Mouse (Mus musculus): ENCODE data around the gene Vps18. TPM values are rescaled to one million over a fixed set of nuclear protein-coding genes. Genes with fewer than 3 reads are reported as not detected.

Vps18 gene
- total RNA-seq, 4 experiments from 2014 or later: 12.5 to 14.0 (median 13.6) TPM

DNA sequence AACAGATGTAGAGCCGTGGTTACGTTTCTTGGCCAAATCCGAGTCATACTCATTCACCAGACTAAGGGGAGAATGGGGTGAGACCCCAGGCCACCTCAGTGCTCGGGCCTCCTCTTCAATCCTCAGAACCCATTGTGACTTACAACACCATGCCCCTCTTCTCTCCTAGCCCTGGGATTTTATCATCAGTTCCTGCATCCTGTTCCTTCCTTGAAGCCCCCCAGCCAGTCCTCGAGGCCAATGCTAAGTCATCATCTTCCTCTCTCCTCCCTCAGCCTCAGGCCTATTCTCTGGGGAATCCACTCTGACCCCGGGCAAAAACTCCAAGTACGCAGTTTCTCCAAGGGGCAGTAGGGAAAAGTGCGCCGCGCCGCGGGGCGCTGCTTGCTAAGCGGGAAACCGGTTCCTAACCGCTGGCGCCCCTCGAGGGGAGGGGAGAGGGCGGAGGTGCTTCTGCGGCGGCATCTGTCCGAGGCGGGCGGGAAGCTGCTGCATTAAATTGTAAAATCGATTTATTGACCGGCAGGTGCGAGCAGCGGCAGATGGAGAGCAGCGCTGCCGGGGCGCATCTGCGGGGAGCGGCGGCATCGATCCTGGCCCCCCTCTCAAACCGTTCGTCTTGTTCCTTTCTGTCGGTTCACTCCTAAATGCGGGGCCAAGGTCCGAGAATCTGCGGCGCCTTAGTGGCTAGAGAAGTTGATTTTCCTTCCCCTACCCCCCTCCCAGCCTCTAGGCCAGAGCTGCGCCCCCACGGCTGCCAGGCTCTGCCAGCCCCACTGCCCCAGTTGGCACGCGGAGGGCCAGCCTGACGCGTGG, 33.4 kb downstream of the Vps18 start:
- DNase-seq (ENCODE audit: low spot score): no peak

DNA sequence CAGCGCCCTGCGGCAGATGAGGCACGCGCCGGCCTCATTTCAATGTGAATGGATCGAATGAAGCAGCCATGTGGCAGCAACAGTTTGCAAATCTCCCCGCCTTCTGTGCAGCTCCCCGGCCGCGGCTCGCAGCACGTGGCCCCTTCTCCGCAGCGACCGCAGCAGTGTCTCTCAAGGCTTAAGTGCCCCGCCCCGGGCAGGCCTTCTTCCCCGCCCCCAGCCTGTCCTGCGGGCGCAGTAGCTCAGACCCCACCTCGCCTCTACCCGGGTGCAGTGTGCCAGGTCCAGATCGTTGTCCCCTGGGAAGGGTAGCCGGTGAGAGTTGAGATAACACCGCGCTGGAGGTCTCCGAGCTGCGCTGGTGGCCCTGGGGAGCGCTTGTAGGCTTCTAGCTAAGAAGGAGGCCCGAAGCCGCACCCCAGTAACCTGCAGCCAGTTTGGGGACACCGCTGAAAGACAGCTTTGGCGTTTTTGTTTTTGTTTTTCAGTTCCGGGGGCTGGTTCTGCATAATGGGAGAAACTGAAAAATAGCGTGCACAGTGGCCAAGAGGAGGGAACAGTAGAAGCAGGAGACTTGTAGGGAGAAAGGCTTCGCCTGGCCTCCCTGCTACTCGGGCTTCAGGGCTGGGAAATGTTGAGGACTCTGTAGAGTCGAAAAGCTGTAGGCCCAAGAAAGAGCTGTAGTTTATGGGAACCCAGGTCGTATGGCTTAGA, 34.2 kb downstream of the Vps18 start:
- DNase-seq (ENCODE audit: low spot score): no peak

DNA sequence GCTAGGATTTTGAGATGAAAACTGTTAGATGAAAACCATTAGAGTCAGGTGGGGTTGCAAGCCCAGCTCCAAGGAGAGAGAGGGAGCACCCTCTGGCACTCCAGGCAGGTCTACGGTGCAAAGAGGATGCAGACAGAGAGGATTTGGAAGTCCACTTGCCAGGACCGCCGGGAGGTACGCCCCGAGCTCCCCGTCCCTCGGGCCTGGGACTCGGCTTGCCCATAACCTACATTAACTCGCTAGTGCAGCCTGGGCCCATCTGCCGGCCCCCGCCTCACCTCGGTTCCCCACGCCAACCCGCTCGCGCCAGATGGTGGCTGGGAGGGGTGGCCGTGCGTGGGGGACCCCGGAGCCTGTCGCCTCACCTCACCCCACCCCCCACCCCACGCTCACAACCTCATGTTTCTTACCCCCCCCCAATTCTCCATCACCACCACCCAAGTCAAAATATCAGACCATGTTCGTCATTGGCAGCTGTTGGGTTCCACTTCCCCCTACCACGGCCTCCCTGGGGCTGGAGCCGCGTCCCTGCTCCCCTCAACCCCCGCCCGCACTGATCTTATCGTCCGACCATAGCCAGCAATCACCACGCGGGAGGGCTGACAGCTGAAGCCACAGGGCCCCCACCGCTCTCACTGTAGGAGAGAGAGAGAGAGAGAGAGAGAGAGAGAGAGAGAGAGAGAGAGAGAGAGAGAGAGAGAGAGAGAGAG, 35.5 kb downstream of the Vps18 start:
- DNase-seq (ENCODE audit: low spot score): no peak

DNA sequence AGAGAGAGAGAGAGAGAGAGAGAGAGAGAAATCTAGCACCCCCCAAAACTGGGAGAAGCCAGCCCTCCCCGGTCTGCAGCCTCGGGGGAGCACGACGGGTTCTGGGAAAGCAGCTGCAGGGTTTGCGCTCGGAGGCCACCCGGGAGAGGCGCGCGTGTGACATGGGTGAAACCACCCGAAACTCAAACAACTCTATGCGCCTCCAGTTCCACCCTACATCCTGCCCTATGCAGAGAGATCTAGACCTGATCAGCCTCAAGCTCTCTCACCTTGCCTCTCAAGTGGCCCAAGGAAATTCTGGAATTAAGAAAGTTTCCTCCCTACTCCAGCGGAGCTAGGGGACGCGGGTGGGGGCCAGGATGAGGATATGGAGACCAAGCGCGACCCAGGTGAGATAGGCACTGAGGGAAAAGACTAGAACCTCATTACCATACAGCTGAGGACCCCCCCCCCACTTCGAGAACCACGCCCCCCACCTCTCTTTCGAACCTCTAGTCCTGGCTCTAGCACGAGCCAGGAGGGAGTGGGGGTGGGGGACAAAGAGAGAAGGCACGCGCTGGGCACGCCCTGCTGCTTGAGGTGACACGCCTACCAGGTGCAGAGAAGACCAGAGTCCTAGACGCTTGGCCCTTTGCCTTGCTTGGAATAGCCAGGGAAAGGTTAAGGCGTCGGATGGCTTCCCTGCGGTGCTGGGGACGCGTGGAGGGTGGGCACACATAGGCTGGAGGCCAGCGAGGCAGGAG, 36.2 kb downstream of the Vps18 start:
- no peak for DNase-seq (ENCODE audit: low spot score)

DNA sequence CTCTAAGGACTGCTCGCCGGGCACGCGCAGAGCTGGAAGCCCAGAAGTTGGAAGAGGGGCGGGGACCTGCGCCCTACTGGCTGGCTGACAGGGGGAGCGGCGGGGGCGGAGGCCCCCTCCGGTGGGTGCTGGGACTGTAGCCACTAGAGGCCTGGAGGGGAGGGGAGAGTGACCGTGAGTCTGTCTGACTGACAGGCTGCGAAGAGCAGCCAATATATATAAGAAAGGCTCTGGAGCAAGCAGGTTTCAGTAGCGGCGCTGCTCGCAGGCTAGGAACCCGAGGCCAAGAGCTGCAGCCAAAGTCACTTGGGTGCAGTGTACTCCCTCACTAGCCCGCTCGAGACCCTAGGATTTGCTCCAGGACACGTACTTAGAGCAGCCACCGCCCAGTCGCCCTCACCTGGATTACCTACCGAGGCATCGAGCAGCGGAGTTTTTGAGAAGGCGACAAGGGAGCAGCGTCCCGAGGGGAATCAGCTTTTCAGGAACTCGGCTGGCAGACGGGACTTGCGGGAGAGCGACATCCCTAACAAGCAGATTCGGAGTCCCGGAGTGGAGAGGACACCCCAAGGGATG, 37.1 kb downstream of the Vps18 start, which contains the start of gene Dll4:
Dll4 (plus strand) TSS at position 217 of the 576 bp plus-strand sequence.
- peak; percentile 80 for DNase-seq (ENCODE audit: low spot score)

DNA sequence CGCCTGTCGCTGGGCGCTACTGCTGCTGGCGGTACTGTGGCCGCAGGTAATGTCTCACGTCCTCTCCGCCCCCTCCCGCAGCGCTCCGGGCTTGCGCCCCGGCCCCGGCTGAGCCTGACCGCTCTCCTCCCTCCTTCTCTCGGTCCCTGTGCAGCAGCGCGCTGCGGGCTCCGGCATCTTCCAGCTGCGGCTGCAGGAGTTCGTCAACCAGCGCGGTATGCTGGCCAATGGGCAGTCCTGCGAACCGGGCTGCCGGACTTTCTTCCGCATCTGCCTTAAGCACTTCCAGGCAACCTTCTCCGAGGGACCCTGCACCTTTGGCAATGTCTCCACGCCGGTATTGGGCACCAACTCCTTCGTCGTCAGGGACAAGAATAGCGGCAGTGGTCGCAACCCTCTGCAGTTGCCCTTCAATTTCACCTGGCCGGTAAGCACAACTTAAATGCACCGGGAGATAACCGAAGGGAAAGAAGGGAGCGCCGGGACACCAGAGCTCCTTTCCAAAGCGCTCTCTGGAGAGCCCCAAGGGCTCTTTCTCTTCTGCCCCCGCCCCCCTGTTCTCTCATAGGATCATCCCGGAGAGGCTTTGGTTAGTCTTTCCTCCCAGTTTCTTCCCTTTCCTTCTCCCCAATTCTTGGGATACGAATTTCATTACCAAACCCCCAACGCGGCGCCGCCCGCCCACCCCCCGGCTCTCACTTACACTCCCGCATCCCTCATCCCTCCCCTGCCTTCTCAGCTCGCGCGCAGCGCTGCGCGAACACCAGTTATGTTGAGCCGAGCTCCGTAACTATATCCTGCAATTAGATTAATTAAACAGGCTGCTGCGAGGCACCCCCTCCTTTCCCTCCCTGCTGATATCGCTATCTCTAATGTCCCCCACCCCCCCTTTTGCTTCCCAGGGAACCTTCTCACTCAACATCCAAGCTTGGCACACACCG, 37.9 kb downstream of the Vps18 start:
- no peak for DNase-seq (ENCODE audit: low spot score)

DNA sequence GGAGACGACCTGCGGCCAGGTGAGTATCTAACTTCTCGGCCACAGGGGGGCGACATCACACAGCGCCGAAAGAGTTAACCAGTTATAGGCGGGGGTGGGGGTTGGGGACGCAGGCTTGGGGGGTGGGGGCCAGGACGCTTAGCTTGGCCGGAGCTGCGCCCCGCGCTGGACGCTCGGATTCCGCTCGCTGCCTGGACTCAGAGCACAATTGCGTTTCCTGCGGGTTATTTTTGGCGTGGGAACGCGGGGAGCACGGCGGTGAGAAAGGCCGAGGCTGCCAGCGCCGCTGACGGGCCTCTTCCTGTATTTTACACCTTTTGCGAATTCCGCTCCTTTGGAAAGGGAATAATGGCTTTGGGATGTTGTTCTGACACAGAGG, 38.6 kb downstream of the Vps18 start:
- peak; percentile 80 for DNase-seq (ENCODE audit: low spot score)

DNA sequence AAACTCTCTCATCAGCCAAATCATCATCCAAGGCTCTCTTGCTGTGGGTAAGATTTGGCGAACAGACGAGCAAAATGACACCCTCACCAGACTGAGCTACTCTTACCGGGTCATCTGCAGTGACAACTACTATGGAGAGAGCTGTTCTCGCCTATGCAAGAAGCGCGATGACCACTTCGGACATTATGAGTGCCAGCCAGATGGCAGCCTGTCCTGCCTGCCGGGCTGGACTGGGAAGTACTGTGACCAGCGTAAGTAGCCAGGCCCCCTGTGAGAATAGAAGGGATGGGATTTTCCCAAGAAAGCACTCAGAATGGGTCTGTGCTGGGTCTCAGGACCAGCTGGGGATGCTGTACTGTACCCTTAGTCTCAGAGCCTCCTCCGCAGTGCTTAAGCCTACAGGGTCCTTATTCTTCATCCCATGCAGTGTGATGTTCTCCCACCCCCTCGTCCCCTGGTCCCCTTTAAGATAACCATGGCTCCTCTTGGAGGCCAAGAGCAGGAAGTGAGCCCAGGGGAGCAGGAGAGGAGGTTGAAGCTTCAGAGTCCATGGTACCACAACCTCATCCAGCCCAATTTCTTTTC, 39.5 kb downstream of the Vps18 start:
- DNase-seq (ENCODE audit: low spot score): no peak

DNA sequence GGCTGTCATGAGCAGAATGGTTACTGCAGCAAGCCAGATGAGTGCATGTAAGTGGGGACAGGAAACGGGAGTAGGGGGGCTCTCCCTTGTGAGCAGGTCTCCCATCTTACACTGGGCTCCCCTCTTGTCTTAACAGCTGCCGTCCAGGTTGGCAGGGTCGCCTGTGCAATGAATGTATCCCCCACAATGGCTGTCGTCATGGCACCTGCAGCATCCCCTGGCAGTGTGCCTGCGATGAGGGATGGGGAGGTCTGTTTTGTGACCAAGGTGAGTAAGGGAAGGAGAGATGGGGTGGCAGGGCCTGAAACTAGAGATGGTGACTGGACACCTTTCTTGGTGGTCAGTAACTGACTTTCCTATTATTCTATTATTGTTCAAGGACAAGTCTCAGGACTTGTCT, 40.0 kb downstream of the Vps18 start:
- no peak for DNase-seq (ENCODE audit: low spot score)

DNA sequence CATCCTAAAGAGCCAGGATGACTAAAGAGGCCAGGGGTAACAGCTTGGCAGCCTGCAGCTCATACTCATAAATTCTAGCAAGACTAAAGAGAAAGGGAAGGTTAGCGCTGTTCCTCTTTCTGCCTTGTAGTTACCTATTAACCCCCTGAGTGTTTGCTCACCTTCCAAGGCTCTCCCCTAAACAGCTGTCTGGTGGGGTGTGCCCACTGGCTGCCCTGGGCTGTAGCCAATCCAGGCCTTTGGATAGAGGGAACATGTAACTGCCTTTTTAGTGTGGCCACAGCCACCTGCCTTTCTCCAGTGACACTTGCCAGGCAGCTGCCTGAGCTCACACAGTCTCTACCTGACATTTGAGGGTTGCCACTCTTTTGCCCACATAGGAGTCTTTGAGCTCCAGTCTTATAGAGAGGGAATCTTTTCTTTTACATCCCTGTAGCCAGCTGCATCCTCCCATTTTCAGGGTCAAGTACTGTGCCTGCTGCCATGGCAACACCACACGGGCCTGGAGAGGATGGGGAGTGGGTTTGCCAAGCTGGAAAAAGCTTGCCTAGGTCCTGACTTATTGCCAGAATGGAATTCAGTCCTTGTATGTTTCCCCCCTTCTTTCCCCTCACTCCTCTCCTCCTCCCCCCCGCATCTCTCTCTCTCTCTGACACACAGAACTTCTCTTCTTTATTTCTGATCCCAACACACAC, 40.7 kb downstream of the Vps18 start:
- no peak for DNase-seq (ENCODE audit: low spot score)

DNA sequence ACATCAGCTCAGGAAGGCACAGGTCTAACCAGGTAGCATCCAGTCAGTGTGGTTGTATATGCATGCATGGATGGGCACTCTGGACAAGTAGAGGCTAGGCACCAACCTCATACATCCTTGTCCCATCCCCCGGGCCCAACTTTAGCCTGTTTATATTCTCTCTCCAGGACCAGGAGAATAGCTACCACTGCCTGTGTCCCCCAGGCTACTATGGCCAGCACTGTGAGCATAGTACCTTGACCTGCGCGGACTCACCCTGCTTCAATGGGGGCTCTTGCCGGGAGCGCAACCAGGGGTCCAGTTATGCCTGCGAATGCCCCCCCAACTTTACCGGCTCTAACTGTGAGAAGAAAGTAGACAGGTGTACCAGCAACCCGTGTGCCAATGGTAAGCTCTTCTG, 42.3 kb downstream of the Vps18 start:
- no peak for DNase-seq (ENCODE audit: low spot score)

DNA sequence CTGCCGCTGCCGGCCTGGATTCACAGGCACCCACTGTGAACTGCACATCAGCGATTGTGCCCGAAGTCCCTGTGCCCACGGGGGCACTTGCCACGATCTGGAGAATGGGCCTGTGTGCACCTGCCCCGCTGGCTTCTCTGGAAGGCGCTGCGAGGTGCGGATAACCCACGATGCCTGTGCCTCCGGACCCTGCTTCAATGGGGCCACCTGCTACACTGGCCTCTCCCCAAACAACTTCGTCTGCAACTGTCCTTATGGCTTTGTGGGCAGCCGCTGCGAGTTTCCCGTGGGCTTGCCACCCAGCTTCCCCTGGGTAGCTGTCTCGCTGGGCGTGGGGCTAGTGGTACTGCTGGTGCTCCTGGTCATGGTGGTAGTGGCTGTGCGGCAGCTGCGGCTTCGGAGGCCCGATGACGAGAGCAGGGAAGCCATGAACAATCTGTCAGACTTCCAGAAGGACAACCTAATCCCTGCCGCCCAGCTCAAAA, 43.7 kb downstream of the Vps18 start:
- no peak for DNase-seq (ENCODE audit: low spot score)

DNA sequence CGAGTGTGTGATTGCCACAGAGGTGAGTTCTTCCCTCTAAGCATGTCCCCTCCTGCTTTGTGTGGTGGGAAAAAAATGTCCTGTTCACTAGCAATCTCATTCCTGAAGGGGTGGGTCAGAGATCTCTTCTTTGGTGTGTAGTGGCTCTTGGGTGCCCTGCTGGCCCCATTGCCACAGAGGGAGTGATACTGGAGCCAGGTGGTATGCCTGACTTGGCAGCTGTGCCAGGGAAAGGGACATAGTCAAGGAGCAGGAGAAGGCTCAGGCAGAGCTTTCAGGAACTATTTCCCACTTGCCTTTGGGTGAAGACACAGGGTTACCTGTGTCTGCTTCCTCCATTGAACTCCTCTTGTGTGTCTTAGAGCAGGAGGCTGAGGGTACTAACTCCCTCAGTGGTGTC, 45.6 kb downstream of the Vps18 start:
- no peak for DNase-seq (ENCODE audit: low spot score)

DNA sequence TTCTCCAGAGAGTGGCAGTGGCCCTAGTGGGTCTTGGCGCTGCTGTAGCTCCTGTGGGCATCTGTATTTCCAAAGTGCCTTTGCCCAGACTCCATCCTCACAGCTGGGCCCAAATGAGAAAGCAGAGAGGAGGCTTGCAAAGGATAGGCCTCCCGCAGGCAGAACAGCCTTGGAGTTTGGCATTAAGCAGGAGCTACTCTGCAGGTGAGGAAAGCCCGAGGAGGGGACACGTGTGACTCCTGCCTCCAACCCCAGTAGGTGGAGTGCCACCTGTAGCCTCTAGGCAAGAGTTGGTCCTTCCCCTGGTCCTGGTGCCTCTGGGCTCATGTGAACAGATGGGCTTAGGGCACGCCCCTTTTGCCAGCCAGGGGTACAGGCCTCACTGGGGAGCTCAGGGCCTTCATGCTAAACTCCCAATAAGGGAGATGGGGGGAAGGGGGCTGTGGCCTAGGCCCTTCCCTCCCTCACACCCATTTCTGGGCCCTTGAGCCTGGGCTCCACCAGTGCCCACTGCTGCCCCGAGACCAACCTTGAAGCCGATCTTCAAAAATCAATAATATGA, 46.5 kb downstream of the Vps18 start:
- DNase-seq (ENCODE audit: low spot score): no peak

DNA sequence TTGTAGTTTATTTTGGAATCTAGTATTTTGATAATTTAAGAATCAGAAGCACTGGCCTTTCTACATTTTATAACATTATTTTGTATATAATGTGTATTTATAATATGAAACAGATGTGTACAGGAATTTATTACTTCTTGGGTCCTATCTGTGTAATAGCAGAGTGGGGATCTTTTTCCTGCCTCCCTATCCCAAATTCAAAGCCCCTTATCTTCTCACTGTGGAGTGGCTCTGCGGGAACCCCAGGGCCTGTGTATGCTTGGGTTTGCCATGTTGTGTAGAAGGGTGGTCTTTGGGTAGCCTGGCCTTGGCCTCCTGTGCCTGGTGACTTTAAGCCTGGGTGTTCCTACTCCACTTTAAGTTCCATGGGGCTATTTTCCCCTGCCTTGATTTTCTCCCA, 47.0 kb downstream of the Vps18 start:
- no peak for DNase-seq (ENCODE audit: low spot score)

DNA sequence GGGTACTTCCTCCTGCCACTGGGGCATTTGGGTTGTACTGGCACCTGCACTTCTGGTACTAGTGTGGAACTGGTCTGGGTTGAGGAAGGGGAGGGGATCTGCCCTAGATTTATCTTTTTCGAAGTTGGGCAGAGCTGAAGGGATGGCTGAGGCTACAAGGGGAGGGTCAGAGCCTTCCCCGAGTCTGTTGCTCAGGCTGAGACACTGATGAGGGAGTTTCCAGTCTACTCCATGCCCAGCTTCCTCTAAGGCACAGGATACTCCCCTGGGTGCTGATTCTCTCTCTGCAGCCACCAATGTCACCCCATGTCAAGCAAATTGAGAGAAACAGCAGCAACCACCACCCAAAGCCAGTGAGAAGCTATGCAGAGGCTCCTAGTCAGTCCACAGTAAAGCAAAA, 47.5 kb downstream of the Vps18 start:
- no peak for DNase-seq (ENCODE audit: low spot score)

DNA sequence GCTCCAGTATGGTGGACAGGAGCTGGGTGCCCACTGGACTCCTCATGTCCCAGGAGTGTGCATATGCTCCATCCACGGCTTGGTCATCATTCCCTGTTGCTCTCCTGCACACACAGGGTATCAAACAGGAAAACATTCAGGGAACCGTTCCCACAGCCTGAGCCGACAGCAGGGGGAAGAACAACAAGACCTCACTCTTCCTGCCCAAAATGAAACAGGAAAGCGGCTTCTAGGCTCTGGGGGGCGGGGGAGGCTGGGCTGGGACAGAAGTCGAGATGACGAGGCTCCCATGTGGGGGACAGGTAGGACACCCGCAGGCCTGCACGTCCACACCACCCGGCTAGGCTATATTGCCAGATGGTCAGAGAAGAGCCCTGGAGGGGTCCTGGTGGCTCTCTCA, 47.9 kb downstream of the Vps18 start:
- DNase-seq (ENCODE audit: low spot score): peak; percentile 64

DNA sequence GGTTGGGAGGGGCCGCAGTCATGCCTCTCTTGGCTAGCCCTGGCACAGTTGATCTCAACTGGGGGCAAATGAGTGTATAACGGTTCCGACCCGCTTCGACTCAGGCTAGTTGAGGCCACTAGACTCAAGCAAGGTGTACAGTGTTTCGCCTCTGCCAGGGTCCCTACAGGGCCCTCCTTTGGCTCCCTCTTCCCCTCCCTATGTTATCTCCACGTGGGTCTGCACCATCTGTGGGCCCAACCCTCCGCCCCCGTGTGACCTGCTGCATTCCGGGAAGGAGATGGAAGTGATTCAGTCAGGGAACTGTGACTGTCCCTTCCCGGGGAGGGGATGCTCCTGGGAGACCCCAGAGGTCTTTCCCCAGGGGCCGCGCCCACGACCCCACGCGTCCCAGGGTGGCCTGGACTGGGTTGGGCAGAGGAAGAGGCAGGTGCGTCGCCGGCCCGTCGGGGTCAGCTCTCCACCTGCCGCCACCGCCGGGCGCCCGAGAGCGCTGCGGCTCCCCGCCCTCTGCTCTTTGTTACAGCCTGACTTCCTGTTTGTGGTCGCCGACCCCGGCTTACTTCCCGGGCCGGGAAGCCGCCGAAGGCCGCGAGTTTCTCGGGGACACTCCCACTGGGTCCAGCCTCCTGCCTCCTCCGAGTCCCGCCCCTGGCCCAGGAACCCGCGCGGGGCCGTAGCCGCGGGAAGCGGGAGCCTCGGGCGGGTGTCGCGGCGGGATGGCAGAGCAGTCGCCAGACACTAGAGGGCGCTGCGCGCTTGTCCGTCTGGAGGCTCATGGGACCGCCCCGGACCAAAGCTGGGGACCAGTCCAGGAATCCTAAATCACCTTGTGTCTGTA, 49.1 kb downstream of the Vps18 start:
- DNase-seq (ENCODE audit: low spot score): peak; percentile 94
